Mouse (Mus musculus) ES-Bruce4 (cell line): ENCODE results near the gene Por.

ENCODE experiments used
- CTCF ChIP-seq: IDR thresholded peaks from one replicate; pipeline ENCODE4 v1.8.1; 2011; ENCODE audit warnings: low read depth, low read length
- EP300 ChIP-seq: IDR thresholded peaks from 2 replicates; pipeline ENCODE4 v1.6.1; 2011; ENCODE audit warnings: low read depth, low read length; ENCODE audit not compliant: insufficient read depth

GRCm38 (mm10) chr5:135733071-135733470 is 63.2 kb downstream of the Por start:
- TF ChIP-seq CTCF (no peak), EP300 (no peak)
